Mouse (Mus musculus) brain, embryonic 14.5 days (tissue): ENCODE results near the gene Pgpep1l. TPM values are rescaled to one million over a fixed set of nuclear protein-coding genes. Genes with fewer than 3 reads are reported as not detected.

ENCODE experiments used
- DNase-seq: peaks from one replicate; pipeline ENCODE4 v3.0.0-alpha.2; 2011; ENCODE audit warnings: low read depth
- CTCF ChIP-seq: fragments of 200-500 bp; IDR thresholded peaks from 2 replicates; pipeline ENCODE4 v1.5.1; 2012; ENCODE audit warnings: inconsistent platforms, mild to moderate bottlenecking, moderate library complexity, borderline replicate concordance; ENCODE audit not compliant: insufficient read depth, insufficient read length; ENCODE audit errors: extremely low read depth
- POLR2A ChIP-seq: fragments of 200-500 bp; IDR thresholded peaks from 2 replicates; pipeline ENCODE4 v1.6.1; 2012; ENCODE audit warnings: mild to moderate bottlenecking, inconsistent platforms, borderline replicate concordance; ENCODE audit not compliant: poor library complexity, insufficient read depth, insufficient read length, severe bottlenecking; ENCODE audit errors: extremely low read depth
- polyA plus RNA-seq: library from polyadenylated mRNA; depleted of rRNA; stranded (reverse); fragments of >200 nt; gene quantifications from 2 replicates; pipeline ENCODE4 v1.2.3, GENCODE M21; 2012

The Pgpep1l gene
- polyA plus RNA-seq, 1 experiment: 0.41 TPM

- peak; percentile 57 for DNase-seq
- TF ChIP-seq CTCF: no peak
- no peak for TF ChIP-seq POLR2A
These were observed 38.5 kb downstream of the Pgpep1l start for GRCm38 (mm10) chr7:68225427-68226054.

DNA sequence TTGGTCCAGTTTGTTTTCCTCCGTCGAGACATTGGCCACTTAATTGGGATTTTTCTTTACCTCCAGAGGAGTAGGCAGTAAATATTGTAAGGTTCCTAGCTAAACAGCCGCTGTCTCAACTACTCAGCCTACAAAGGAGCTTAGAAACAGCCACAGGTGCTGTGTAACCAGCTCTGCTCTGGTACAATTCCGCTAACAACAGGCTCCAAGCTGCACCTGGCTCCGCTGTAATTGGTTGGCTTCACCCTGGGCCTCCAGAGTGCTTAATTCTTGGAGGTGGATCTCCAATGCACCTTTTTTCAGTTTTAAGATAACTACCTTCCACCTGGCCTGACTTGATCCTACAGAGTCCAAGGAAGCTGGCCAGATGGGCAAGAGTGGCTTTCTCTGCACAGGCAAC, 40.0 kb downstream of the Pgpep1l start:
- no peak for DNase-seq
- no peak for TF ChIP-seq CTCF
- TF ChIP-seq POLR2A: no peak

GRCm38 (mm10) chr7:68223356-68223808, 40.7 kb downstream of the Pgpep1l start:
- peak; percentile 87 for DNase-seq
- TF ChIP-seq POLR2A (no peak), CTCF (no peak)

- TF ChIP-seq POLR2A: no peak
- TF ChIP-seq CTCF: no peak
- DNase-seq: peak; percentile 48
These were observed 42.3 kb downstream of the Pgpep1l start for GRCm38 (mm10) chr7:68221677-68222230.

- TF ChIP-seq CTCF (no peak), POLR2A (no peak)
- no peak for DNase-seq
These were observed 45.2 kb downstream of the Pgpep1l start for GRCm38 (mm10) chr7:68218879-68219278.

GRCm38 (mm10) chr7:68215522-68216070, 48.4 kb downstream of the Pgpep1l start:
- no peak for TF ChIP-seq POLR2A
- TF ChIP-seq CTCF: no peak
- DNase-seq: no peak

DNA sequence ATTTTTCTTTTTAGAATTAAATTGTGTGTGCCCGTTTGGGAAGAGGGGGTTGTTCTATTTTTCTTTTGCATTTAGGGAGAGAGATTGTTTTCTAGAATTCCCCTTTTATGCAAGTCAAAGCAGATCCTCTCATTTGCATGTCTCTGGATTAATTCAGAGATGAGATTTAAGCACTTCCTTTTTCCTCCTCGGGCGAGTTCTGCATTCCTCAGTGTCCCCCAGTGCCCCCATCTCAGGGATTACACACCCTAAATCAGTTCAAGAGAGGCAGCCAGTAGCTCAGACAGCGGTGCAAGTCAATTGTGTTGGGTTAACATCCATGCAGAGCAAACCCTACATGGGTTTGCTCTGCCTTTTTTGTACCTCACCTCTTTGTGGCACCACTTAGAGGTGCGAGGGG, 50.2 kb downstream of the Pgpep1l start:
- no peak for DNase-seq
- TF ChIP-seq POLR2A (no peak), CTCF (no peak)

GRCm38 (mm10) chr7:68211883-68212282, 52.1 kb downstream of the Pgpep1l start:
- DNase-seq: no peak
- TF ChIP-seq POLR2A (no peak), CTCF (no peak)

- no peak for TF ChIP-seq CTCF
- DNase-seq: peak; percentile 42
These were observed 53.6 kb downstream of the Pgpep1l start for GRCm38 (mm10) chr7:68210417-68210816.

DNA sequence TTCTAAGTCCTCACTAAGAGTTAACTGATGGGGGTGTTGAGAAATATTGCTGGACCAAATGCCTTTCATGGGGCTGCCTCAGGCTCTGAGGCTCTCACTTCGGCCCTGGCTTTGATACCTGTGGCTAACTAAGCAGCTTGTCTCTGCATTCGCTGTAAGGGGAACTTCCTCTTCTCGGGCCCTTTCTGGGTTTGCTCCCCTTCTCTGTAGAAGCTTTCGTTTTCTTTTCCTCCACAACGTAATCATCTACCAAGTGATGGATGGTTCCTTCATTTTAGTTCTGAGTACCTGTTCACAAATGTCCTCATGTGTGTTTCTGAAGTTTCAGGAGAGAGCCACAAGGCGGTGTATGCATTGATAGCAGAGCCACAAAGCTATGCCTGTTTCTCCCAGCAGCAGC, 55.0 kb downstream of the Pgpep1l start:
- DNase-seq: no peak
- no peak for TF ChIP-seq CTCF

- TF ChIP-seq POLR2A (no peak), CTCF (no peak)
- no peak for DNase-seq
These were observed 58.1 kb downstream of the Pgpep1l start for GRCm38 (mm10) chr7:68205776-68206427.

GRCm38 (mm10) chr7:68199609-68200008, 64.4 kb downstream of the Pgpep1l start:
- no peak for DNase-seq
- TF ChIP-seq CTCF: no peak
- TF ChIP-seq POLR2A: no peak

DNA sequence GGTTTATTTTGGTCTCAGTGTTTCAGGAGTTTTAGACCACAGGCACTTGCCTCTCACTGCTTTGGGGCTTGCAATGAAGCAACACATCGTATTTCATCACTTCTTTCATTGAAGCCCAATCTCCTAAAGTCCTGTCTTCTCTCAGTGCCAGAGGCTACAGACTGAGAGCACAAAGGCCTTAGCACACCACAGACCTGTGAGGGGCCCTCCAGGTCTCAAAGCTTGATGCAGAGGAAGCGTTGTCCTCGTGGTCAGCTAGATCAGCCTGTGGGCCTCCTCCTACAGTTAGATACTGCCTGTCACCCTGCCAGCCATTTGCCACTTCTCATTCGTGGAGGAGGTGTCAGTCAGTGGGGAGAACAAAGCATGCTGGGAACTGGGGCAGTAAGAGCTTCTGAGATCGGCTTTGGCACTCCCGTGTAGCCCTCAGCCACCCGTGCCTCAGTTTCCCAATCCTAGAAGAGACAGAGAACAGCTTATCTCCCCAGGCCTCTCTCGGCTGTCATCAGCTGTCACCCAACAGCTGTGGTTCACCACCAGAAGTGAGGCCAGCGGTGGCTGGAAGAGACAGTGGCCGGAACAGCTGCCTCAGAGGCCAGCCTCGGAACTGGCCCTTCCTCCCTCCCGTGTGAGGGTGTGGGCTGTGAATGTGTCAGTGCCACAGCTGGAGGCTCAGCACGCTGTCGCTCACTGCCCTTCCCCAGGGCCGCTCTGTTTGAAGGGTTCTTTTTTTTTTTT, 69.9 kb downstream of the Pgpep1l start:
- TF ChIP-seq POLR2A (no peak), CTCF (no peak)

More for the DNA sequence above, 69.9 kb downstream of the Pgpep1l start:
- no peak for DNase-seq
